Mouse (Mus musculus) granulocyte monocyte progenitor cell, adult 5-6 weeks (primary cell): Measurements from ENCODE around the gene Nelfcd. TPM values are rescaled to one million over a fixed set of nuclear protein-coding genes. Genes with fewer than 3 reads are reported as not detected.

ENCODE experiments used
- ATAC-seq: replicated peaks from 2 replicates; pipeline ENCODE4 v1.8.0; 2016; ENCODE audit warnings: mild to moderate bottlenecking, moderate TSS enrichment, inconsistent platforms; ENCODE audit not compliant: poor library complexity, severe bottlenecking
- total RNA-seq, 2 experiments: library from RNA; stranded (forward) in 1 of 2; stranded (reverse) in 1 of 2; fragments of 200-712, 200-1000 nt in 1 of 2; fragments of >200 nt in 1 of 2; fragmentation: Nextera tagmentation in 1 of 2; gene quantifications; 2 replicates each; pipeline ENCODE4 v1.2.3; 2014 to 2017

Nelfcd gene
- total RNA-seq, 2 experiments from 2014 or later = 42.2 to 68.4 TPM

- peak; percentile 2 for ATAC-seq
Measured at GRCm38 (mm10) chr2:174436916-174437696, 21.5 kb downstream of the Nelfcd start.

GRCm38 (mm10) chr2:174437697-174437982 lies 22.0 kb downstream of the Nelfcd start:
- ATAC-seq = peak; percentile 44

- ATAC-seq = no peak; the same call in 1 of the 2 replicates
Measured at GRCm38 (mm10) chr2:174438181-174438580, 22.6 kb downstream of the Nelfcd start.

- ATAC-seq = peak; percentile 22
Measured at GRCm38 (mm10) chr2:174438737-174439449, 23.3 kb downstream of the Nelfcd start, which contains the start of gene Ctsz. Ctsz (minus strand) TSS chr2:174439039.

- ATAC-seq = peak; percentile 38
Measured at GRCm38 (mm10) chr2:174439450-174439838, 23.8 kb downstream of the Nelfcd start.

GRCm38 (mm10) chr2:174439961-174440360 lies 24.4 kb downstream of the Nelfcd start:
- ATAC-seq = peak; percentile 12

- no peak for ATAC-seq
Measured at GRCm38 (mm10) chr2:174441898-174442297, 26.3 kb downstream of the Nelfcd start.

GRCm38 (mm10) chr2:174442460-174442859 lies 26.9 kb downstream of the Nelfcd start:
- no peak for ATAC-seq

- no peak for ATAC-seq
Measured at GRCm38 (mm10) chr2:174443046-174443445, 27.4 kb downstream of the Nelfcd start.

- ATAC-seq = no peak
Measured at GRCm38 (mm10) chr2:174444359-174444758, 28.8 kb downstream of the Nelfcd start.

- ATAC-seq = no peak
Measured at GRCm38 (mm10) chr2:174445018-174445417, 29.4 kb downstream of the Nelfcd start.

GRCm38 (mm10) chr2:174446492-174446891 lies 30.9 kb downstream of the Nelfcd start:
- ATAC-seq = no peak

GRCm38 (mm10) chr2:174446905-174447304 lies 31.3 kb downstream of the Nelfcd start:
- ATAC-seq = no peak

GRCm38 (mm10) chr2:174448405-174448804 lies 32.8 kb downstream of the Nelfcd start:
- no peak for ATAC-seq

- peak; percentile 48 for ATAC-seq
Measured at GRCm38 (mm10) chr2:174450353-174450752, 34.7 kb downstream of the Nelfcd start, which contains the start of gene Tubb1. Tubb1 (plus strand) TSS chr2:174450695.

- ATAC-seq = peak; percentile 78
Measured at GRCm38 (mm10) chr2:174453681-174454080, 38.1 kb downstream of the Nelfcd start.

- ATAC-seq = no peak
Measured at GRCm38 (mm10) chr2:174459365-174459764, 43.8 kb downstream of the Nelfcd start.

- peak; percentile 15 for ATAC-seq
Measured at GRCm38 (mm10) chr2:174463370-174463769, 47.8 kb downstream of the Nelfcd start.

- ATAC-seq = peak; percentile 98
Measured at GRCm38 (mm10) chr2:174463789-174464523, 48.4 kb downstream of the Nelfcd start, which contains the start of gene Atp5e. Atp5e (minus strand) TSS chr2:174464105.

GRCm38 (mm10) chr2:174470333-174470732 lies 54.7 kb downstream of the Nelfcd start:
- ATAC-seq = no peak
